Mouse (Mus musculus): ENCODE data around the gene Mmp15. TPM values are rescaled to one million over a fixed set of nuclear protein-coding genes. Genes with fewer than 3 reads are reported as not detected.

The Mmp15 gene
- 1 to 10 TPM; 2.1 to 3.6 TPM for polyA plus RNA-seq (2017; shearing (Covaris generic))

DNA sequence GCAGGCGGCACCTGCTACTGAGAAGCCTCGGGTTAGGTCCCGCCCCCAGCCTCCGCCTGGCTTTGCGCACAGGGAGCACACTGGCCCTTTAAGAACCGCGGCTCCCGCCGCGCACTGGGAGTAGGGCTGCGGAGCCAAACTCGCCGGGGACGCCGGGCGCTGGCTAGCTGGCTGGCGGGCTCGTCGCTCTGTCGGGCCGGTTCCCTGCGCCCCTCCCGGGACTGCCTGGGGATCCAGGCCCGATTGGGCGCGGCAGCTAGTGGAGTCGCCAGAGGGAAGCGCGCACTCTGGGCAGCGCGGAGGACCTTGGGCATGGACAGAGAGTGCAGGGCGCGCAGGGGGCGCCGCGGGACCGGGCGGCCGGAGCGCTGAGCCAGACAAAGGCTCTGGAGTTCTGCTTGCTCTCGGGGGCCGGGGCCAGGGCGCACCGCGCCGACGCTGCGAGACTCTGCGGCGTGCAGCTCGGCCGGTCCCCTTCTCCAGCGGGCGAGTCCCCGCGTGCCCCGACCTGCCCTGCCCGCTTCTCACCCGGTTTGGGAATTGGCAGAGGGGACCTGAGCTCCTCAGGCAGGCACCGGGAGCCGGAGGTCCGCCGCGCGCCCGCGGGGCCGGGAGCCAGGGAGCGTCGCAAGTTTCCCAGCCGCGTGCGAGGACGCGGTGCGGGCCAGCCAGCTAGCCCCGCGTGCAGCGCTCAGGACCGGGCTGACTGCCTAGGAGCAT lies at the start of gene Mmp15:
Gene Mmp15 (plus strand): TSS at position 118 of the 720 bp plus-strand sequence.
- ATAC-seq = no peak

- ATAC-seq = peak; percentile 93
Measured at GRCm38 (mm10) chr8:95302410-95302809, 49.7 kb upstream of the Mmp15 start.

GRCm38 (mm10) chr8:95305526-95305925 lies 46.5 kb upstream of the Mmp15 start:
- ATAC-seq = no peak

DNA sequence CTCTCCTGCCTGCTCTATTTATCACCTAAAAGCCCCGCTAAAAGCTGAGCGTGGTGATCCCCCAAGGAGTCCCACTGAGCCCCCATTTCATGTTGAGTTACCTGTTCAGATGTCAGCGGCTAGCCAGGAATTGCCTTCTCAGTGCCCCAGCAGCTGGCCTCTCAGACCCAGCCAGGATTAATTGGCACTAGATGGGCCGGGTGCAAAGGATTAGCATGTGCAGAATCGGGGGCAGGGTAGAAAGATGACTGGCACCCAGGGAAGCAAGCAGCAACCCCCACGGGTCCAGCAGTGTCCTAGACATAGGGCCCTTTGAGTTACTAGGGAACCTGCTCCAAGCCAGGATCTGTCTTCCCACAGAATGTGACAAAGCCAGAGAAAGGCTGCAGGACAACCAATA lies 45.6 kb upstream of the Mmp15 start, which contains the start of gene Cngb1:
Gene Cngb1 (minus strand): TSS at position 155 of the 400 bp plus-strand sequence.
- ATAC-seq = no peak

DNA sequence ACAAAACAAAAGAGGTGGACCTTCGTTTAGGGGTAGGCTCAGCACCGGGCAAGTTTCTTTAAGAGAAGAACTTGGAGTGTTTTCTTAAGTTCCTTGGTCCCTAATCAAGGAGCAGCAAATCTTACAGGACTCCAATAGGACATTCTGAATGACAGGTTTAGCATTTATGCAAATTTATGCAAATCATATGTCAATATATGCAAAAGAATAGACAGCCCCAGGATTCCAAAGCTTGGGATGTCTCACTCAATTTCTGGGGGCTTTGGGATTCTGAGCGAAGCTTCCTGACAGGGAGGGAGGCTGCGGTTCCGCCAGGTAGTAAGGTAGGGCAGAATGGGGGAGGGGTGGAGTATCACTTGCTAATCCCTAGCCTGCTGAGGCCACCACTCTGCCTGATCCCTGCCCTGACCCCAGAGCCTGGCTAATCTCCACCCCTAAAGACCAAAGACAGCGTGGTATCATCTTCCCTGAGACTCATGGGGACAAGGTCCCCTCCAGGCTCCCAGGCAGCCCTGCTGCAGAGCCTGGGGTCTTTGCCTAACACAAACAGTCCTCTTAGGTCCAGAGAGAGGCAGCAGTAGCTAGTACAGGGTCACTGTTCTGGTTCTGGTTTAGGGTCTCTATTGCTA lies 41.6 kb upstream of the Mmp15 start, which contains the start of gene Tepp:
Gene Tepp (plus strand): TSS at position 225 of the 629 bp plus-strand sequence.
- no peak for ATAC-seq

DNA sequence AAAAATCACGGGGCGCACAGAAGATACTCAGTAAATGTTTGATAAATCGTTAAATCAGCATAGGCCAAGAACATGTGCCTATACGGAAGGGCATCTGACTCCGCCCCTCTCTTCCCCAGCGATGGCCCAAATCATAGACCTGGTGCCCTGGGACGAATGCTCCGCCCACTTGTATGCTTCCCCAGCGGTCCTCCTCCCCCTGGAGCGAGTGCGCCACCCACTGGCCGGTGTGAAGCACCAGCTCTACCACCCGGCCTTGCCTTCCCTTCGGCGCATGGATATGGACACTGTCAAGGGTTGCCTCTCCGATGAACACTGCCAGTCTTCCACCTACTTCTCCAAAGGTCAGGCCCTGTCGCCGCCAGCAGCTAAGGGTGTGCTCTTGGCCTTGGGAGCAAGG lies 39.2 kb upstream of the Mmp15 start:
- ATAC-seq = no peak

GRCm38 (mm10) chr8:95313857-95314256 lies 38.2 kb upstream of the Mmp15 start:
- no peak for ATAC-seq

- no peak for ATAC-seq
Measured at GRCm38 (mm10) chr8:95314707-95315106, 37.4 kb upstream of the Mmp15 start.

DNA sequence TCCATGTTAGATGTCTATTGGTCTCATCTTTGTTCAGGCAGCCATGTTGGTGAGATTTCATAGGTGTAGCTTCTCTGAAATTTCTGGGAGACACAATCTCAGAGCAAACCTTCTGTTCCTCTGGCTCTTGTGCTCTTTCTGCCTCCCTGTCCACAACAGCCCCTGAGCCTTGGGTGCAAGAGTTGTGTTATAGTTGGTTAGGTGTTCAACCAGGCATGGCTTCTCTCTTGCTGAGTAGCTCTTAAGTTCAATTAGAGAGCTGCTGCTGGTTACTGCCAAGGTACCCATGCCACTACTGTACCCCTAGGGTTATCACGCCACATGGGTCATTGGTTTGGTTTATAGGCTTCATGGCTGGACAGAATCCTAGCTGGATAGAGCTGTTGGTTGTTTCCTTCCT lies 36.7 kb upstream of the Mmp15 start:
- ATAC-seq = no peak

DNA sequence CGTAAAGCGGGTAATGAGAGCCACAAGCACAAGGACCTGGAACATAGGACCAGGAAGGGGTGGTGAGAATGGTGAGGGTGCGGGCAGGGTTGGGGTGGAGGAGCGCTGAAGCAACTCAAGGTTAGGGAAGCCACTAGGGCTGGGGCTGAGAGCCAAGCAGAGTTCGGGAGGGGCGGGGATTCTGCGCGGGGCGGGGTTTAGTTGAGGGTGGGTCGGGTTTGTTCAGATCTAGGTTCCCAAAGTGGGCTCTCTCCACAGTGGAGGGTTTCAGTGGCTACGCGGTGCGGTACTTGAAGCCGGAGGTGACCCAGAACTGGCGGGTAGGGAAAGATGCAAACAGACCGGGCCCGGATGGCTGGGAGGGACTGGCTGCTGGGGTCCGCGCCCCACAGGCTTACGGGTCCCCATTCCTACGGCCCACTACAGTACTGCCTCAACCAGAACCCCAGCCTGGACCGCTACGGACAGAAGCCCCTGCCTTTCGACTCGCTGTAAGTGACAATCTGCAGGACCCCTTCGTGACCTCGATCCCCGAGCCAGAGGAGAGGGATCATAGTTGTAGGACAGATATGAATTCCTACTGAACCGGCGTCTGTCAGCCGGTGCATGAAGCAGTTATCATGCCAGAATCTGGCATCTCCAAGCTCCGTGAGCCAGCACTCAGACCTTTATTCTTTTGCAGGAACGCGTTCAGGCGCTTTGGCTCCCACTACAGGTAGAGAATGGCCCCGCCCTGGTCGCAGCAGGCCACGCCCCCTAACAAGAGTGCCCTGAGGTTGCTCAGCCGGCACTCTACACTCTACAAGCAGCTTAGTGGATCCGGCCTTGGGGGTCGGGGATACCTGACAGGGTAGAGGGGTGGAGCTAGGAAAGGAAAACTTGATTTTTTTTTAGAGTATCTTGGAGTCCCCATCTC lies 31.6 kb upstream of the Mmp15 start:
- peak; percentile 96 for ATAC-seq

- no peak for ATAC-seq
Measured at GRCm38 (mm10) chr8:95323201-95323600, 28.9 kb upstream of the Mmp15 start.

DNA sequence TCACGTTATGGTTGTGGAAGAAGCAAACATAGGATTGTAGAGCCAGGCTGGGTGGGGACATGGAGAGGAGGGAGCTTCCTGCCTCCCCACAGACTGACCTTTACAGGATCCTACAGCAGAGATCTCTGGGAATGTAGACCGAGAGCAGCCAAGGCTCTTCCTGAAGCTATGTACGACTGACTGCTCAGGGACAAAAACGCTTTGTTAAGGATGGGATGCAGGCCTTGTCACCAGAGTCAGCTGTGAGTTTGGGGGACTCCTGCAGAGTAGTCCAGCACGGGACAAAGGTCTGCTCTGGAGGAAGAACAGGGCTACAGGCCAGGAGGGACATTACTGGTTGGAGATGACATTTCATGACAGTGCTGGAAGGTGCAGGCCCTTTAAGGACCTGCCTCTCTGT lies 27.4 kb upstream of the Mmp15 start:
- no peak for ATAC-seq

DNA sequence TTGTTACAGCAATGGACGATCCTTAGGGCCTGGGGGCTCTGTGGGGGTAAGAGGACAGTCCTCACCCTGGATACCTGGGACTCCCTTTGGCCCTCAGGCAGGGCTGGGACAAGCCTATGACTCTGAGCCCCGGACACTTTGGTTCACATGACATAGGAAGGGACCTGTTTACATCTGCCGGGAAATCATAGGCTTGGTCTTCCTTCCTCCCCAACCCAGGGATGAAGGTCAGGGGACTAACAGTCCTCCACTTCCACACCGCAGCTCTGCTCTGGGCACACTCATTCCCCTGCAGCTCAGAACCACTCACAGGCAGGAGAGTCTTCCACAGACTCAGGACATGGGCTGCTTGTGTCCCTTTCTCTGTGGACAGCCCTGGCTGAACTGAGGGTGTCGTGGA lies 25.2 kb upstream of the Mmp15 start:
- no peak for ATAC-seq

GRCm38 (mm10) chr8:95327866-95328465 lies 24.1 kb upstream of the Mmp15 start:
- ATAC-seq = no peak

GRCm38 (mm10) chr8:95330367-95330766 lies 21.7 kb upstream of the Mmp15 start:
- no peak for ATAC-seq

GRCm38 (mm10) chr8:95331156-95331719 lies 20.8 kb upstream of the Mmp15 start:
- peak; percentile 53 for ATAC-seq

DNA sequence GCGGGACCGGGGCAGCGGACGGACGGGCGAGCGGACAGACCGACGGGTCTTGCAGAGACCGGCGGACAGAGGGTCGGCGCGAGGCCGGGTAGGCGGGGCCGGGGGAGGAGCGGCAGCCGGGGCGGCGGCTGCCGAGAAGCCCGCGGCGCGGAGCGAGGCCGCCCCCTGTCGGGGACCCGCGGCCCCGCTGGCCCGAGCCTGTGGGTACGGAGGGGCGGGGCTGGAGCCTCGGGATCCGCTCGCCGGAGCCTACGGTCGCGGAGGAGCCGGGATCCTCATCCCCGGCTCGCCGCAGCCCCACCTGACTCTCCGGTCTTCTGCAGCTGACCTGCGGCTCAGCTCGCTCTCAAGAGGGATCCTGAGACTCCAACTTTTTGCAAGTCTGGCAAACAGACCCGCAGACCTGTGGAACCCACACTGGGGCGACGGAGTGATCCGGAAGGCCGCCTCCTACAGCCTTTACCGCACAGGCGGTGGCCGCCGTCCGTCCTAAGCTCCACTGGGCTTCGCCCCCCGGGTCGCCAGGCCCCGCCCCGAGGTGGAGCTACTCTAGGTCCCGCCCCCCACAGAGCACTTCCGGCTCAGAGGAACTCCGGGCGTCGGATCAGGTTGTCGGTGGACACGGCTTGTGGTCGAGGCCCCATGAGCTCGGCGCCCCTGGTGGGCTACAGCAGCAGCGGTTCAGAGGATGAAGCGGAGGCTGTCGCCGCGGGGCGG lies 20.2 kb upstream of the Mmp15 start, which contains the start of the genes Zfp319 and Usb1:
Gene Zfp319 (minus strand): TSS at position 231 of the 717 bp plus-strand sequence.
Gene Usb1 (plus strand): TSS at position 565 of the 717 bp plus-strand sequence.
- peak; percentile 89 for ATAC-seq

GRCm38 (mm10) chr8:95332437-95333199 lies 19.4 kb upstream of the Mmp15 start:
- ATAC-seq = no peak

DNA sequence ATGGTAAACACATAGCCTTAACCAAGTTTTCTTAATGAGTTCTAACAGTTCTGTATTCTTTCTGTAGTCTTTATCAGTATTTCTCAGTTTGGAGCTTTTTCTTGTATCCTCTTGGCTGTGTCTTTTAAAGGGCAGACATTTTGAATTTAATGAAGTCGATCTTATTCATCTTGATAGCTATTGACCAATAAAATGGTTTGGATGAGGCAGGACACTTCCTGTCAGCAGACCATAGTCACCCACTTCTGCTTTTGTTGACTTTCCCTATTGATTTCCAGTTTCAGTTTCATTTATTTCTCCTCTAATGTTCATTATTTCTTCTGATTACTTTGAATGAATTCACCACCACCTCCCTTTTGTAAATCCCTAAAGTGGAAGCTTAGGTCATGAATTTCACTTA lies 16.4 kb upstream of the Mmp15 start:
- no peak for ATAC-seq

DNA sequence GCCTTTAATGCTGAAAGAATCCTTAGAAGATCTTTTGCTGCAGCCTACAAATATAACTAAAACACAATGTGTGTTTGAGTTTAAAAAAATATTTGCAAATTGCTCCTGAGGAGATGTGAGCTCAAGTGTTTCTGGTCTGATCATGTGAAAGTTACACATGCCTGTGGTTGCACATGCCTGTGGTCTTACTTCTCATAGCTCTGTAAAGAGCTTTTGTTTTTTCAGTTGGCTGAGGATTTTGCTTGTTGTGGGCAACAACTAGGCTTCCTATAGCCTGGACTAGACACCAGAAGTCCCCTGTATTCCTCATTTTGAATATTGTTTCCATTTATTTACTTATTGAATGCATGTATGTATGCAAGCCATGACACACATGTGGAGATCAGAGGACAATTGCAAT lies 15.7 kb upstream of the Mmp15 start:
- ATAC-seq = no peak

- ATAC-seq = no peak
Measured at GRCm38 (mm10) chr8:95341721-95342120, 10.3 kb upstream of the Mmp15 start.
